Mouse (Mus musculus): Measurements from ENCODE around the gene Pitpnb.

Gene Pitpnb

DNA sequence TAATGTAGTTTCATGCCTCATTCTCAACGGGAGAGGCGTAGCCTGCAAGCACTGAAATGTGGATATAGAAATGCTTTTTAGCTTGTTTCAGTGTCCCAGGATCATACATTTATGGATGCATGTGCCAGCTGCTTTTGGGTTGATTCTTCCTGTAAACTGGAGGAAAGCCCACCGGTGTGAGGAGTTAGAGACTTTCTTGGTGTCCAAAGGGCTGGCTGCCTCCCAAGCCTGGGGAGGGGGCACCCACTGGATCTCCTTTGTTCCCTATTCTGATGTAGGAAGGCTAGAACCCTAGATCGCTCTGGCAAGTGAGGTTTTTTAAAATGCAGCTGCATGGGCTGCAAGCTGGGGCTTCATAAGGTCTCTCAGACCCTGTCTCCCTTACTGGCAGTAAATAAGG lies 93.1 kb downstream of the Pitpnb start:
- DNase-seq = no peak

DNA sequence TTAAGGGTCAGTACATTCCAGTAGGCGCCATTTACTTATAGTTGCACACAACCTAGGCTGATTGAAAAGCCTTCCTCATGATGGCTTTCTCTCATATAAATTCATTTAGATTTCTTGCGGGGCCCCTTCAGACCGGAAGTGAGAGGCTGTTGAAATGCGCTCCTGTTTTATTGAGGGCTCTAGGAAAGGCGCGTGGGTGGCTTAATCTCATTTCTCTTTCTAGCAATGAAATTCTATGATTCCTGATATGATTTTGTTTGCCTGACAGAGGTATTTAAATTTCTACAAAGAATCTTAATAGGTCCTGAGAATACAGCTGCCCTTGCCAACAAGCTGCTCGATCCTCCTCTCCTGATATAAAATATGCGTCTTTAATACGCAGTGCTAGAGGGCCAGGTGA lies 95.2 kb downstream of the Pitpnb start:
- no peak for DNase-seq

DNA sequence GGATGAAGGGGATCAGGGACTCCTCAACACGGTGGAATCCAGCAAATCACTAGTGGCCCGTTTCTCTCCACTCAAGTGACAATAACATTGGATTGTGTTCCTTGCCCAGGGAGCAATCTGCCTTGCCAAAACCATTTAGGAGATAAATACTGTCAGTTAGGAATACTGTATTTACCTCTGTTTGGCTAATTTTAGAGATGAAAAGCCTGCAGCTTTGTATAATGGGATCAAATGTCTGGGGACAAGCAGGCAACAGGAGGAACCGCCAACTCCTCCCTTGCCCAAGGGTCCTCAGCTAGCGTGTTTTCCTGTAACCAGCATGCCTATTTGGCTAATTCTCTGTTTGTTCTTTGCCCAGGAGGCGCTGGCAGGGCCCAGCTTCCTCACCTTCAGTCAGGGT lies 95.7 kb downstream of the Pitpnb start:
- no peak for DNase-seq

DNA sequence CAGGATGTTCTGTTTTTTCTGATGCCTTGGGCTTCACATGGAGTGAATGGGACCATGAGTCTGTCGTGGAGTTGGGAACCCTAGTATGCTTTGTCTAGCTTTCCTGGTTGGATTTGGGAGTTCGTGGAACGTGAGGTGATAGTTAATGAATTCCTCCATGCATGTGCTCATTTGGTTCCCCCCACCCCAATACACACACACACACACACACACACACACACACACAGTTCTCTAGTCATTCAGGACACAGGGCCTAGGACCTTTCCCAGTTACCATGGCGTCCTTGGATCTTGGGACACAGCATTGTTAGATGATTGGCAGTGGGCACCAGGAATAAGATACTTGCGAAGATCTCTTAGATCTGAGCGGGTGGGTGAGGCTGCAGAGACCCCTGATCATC lies 98.3 kb downstream of the Pitpnb start:
- no peak for DNase-seq

- DNase-seq = no peak
Observed at GRCm38 (mm10) chr5:111429726-111430125, 99.2 kb downstream of the Pitpnb start.

- DNase-seq = no peak
Observed at GRCm38 (mm10) chr5:111431007-111431730, 100.6 kb downstream of the Pitpnb start.

DNA sequence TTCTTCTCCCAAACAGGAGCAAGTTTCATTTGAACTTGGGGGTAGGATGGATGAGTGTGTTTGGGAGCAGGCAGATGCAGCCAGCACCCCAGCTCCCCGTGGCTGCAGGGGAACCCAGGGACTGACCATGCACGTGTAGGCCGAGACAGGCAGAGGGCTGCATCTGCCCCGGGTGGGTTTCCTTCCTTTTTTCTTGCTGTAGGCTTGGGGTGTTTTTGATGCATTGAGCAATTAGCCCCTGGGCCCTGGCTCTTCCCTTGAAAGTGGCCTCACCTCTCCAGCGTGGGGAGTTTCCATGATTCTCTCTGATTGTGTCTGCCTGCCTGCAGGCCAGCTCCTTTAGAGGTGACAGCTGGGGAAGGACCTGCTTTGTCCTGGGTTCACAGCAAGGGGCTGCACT lies 102.3 kb downstream of the Pitpnb start:
- DNase-seq = no peak

- DNase-seq = no peak
Observed at GRCm38 (mm10) chr5:111434342-111434842, 103.8 kb downstream of the Pitpnb start.

GRCm38 (mm10) chr5:111436260-111436659 lies 105.7 kb downstream of the Pitpnb start:
- no peak for DNase-seq

DNA sequence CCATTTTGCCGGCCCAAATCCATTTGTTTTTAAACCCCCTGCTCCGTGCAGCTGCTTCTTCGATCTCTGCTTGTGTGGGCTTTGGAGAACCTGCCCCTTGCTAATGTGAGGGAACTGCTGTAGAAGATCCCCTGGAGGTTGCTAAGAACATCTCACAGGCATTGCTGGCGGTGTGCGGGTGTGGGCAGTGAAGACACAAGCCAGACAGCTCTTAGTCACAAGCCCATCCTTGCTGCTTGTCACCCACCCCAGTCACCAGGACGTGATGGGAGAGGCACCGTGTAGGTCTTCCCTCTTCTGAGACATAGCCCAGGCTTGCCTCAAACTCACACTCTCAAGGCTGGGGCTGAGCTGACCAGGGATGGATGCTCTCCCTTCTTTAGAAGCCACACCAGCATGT lies 106.6 kb downstream of the Pitpnb start:
- DNase-seq = no peak

Measured in B cell, adult 2 months (primary cell).